Comparison of ENCODE assay signal across 26 mouse cellular contexts in the genomic region with DNA sequence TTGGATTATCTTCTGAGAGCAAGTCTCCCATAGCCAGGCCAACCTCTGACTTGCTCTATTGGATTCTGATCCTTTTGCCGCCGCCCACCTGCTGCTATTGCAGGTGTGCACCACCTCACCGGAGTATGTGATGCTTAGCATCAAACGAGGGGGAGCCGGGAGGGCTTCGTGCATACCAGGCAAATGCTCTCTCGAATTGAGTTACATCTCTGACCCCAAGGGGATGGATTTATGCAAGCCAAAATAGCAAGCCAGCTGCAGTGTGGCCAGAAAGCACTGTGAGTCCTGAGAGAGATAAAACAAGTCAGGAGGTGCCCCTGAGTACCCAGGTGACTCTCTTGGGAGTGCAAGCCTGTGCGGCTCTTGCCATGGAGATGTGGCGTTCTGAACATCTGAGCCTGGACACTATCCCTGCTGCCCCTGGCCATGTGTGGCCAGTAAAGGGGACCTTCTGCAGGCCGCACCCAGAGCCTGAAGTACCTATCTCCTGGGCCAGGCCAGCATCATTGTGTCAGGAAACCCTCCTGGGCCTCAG. TPM values are rescaled to one million over a fixed set of nuclear protein-coding genes. Genes with fewer than 3 reads are reported as not detected.
DNase-seq lines count a peak whose midpoint lies in the region; ATAC-seq and TF ChIP-seq lines count a peak whose summit lies in the region.
"Had no signal": no experiment of that assay in that cellular context is flagged by ENCODE, and none has a peak within 500 bp of the region (broad histone marks: within the 10 kb centered on the region; RNA-seq: fewer than 3 reads in every experiment).

No protein-coding gene starts in this region.

- TF ChIP-seq EP300 in heart, adult 2 months (IDR thresholded peaks at IDR 0.05; ENCODE audit: insufficient read depth, low read depth, low read length) = no peak

- no peaks in the 10 kb centered on the region for H3K79me2 ChIP-seq in heart, adult 2 months (replicated peaks; ENCODE audit: control insufficient read depth, insufficient read depth, low read length)

- H3K27me3 ChIP-seq in heart, adult 2 months (ENCODE audit: control insufficient read depth, insufficient read depth, low read length) = no peaks in the 10 kb centered on the region
- no peaks in the 10 kb centered on the region for H3K27me3 ChIP-seq in limb, embryonic 12.5 days
- no peaks in the 10 kb centered on the region for H3K27me3 ChIP-seq in limb, embryonic 10.5 days (ENCODE audit: low read depth, poor library complexity, severe bottlenecking)
- H3K27me3 ChIP-seq in stomach, embryonic 16.5 days (ENCODE audit: control insufficient read depth, insufficient read depth, low read length) = no peaks in the 10 kb centered on the region
- H3K27me3 ChIP-seq: forebrain, embryonic 15.5 days had no signal

- no peaks in the 10 kb centered on the region for H3K9me3 ChIP-seq in limb, embryonic 12.5 days
- H3K9me3 ChIP-seq in limb, embryonic 10.5 days (replicated peaks) = no peaks in the 10 kb centered on the region
- H3K9me3 ChIP-seq in stomach, embryonic 16.5 days (replicated peaks; ENCODE audit: control insufficient read depth, low read length) = no peaks in the 10 kb centered on the region
- H3K9me3 ChIP-seq: forebrain, embryonic 15.5 days had no signal

- H3K27ac ChIP-seq in heart, adult 2 months = no peak overlapping the region
- H3K27ac ChIP-seq in limb, embryonic 12.5 days = no peak overlapping the region
- H3K27ac ChIP-seq in limb, embryonic 10.5 days = no peak overlapping the region
- H3K27ac ChIP-seq in stomach, embryonic 16.5 days (ENCODE audit: low read length) = peak overlapping the region; percentile 69; the same call in 1 of the 2 replicates
- H3K27ac ChIP-seq: forebrain, embryonic 15.5 days; hindbrain, embryonic 14.5 days had no signal

- ATAC-seq in limb, embryonic 12.5 days (ENCODE audit: insufficient number of reproducible peaks, insufficient read depth, low FRiP score, low TSS enrichment, low read depth) = no peak
- ATAC-seq in stomach, embryonic 16.5 days (ENCODE audit: insufficient read depth, low FRiP score) = no peak
- ATAC-seq: activated CD4-positive, CD25-positive, alpha-beta regulatory T cell, adult 4 months; CD4-positive, CD25-positive, alpha-beta regulatory T cell, adult 4 months; forebrain, embryonic 15.5 days had no signal

- no peak for TF ChIP-seq POLR2A in heart, adult 2 months (IDR thresholded peaks at IDR 0.05; ENCODE audit: insufficient read depth, low read depth, low read length)

- intact Hi-C loops in heart, adult 2 months (cut with DNase I) = loop anchor here (5.0 kb wide), 1 partner anchor 32 kb away; no protein-coding TSS in a partner anchor

- peaks cover 2% of the 10 kb centered on the region for H3K36me3 ChIP-seq in heart, adult 2 months (ENCODE audit: control insufficient read depth, insufficient read depth, low read length)
- H3K36me3 ChIP-seq in limb, embryonic 12.5 days = peaks cover 43% of the 10 kb centered on the region
- H3K36me3 ChIP-seq in limb, embryonic 10.5 days = peaks cover 59% of the 10 kb centered on the region
- H3K36me3 ChIP-seq in stomach, embryonic 16.5 days (ENCODE audit: control insufficient read depth, insufficient read depth, low read length) = peaks cover 5% of the 10 kb centered on the region

- no peak overlapping the region for H3K4me3 ChIP-seq in heart, adult 2 months
- H3K4me3 ChIP-seq in limb, embryonic 12.5 days (replicated peaks) = no peak overlapping the region
- H3K4me3 ChIP-seq in limb, embryonic 10.5 days = no peak overlapping the region
- H3K4me3 ChIP-seq in stomach, embryonic 16.5 days (replicated peaks; ENCODE audit: low read length) = no peak overlapping the region
- H3K4me3 ChIP-seq: forebrain, embryonic 15.5 days had no signal

- WGBS in heart, adult 2 months = 80% methylated on average over 10 of the region's 10 CpGs
- 78% methylated on average over 10 of the region's 10 CpGs for WGBS in limb, embryonic 12.5 days
- WGBS in limb, embryonic 10.5 days = 82% methylated on average over 10 of the region's 10 CpGs
- 83% methylated on average over 10 of the region's 10 CpGs for WGBS in stomach, embryonic 16.5 days

- no peak overlapping the region for H3K4me2 ChIP-seq in limb, embryonic 12.5 days
- H3K4me2 ChIP-seq in stomach, embryonic 16.5 days (ENCODE audit: low read depth, low read length) = no peak overlapping the region
- H3K4me2 ChIP-seq: forebrain, embryonic 15.5 days; heart, embryonic 11.5 days; hindbrain, embryonic 14.5 days had no signal

- DNase-seq in heart, adult 11 months = peak; percentile 93
- DNase-seq in heart, adult 2 months = no peak
- no peak for DNase-seq in limb, embryonic 10.5 days (ENCODE audit: low spot score)
- no peak for DNase-seq in frontal cortex, postnatal 36 days (ENCODE audit: low spot score in 2 of 2)
- DNase-seq: adrenal gland, adult 8-10 months; adrenal gland, postnatal 25 days; cerebellum, adult 18-20 months; cerebellum, adult 9-10 months; cerebellum, postnatal 14 days; gastrocnemius, postnatal 14 days; heart, postnatal 10 days; heart, postnatal 4 days; kidney, adult 18-20 months had no signal

- TF ChIP-seq CTCF in heart, adult 2 months (IDR thresholded peaks at IDR 0.05) = no peak

- peaks cover 12% of the 10 kb centered on the region for H3K4me1 ChIP-seq in heart, adult 2 months (ENCODE audit: control insufficient read depth, insufficient read depth, low read length)
- H3K4me1 ChIP-seq in limb, embryonic 12.5 days (replicated peaks) = peaks cover 28% of the 10 kb centered on the region
- peaks cover 30% of the 10 kb centered on the region for H3K4me1 ChIP-seq in limb, embryonic 10.5 days
- H3K4me1 ChIP-seq in stomach, embryonic 16.5 days (ENCODE audit: control insufficient read depth, insufficient read depth, low read length) = peaks cover 9% of the 10 kb centered on the region

- no peak overlapping the region for H3K9ac ChIP-seq in heart, adult 2 months (ENCODE audit: low read depth, low read length)
- 0 out of 2 replicates have a peak overlapping the region, but pooled peaks have one; percentile 12 for H3K9ac ChIP-seq in limb, embryonic 12.5 days (replicated peaks)
- no peak overlapping the region for H3K9ac ChIP-seq in stomach, embryonic 16.5 days (ENCODE audit: low read length)
- H3K9ac ChIP-seq: forebrain, embryonic 15.5 days; hindbrain, embryonic 14.5 days had no signal

RNA-seq across cellular contexts. Expression of a gene that starts 24.6 kb away (rescaled TPM):
- 10 to 100 TPM; 13.6 to 19.3 TPM for total RNA-seq in heart, adult 2 months (2021)
- 18.5 and 27.3 TPM in 2 replicates for polyA plus RNA-seq in heart, adult 2 months (2012; rRNA removed)
- polyA plus RNA-seq in limb, embryonic 12.5 days (2016; fragmentation: Nextera tagmentation; extraction: Ambion mirVana) = 47.9 and 52.5 TPM in 2 replicates
- 54.1 and 62.5 TPM in 2 replicates for polyA plus RNA-seq in limb, embryonic 10.5 days (2016; fragmentation: Nextera tagmentation; extraction: Ambion mirVana)
- polyA plus RNA-seq in stomach, embryonic 16.5 days (2015; fragmentation: Nextera tagmentation; extraction: Ambion mirVana) = 44.1 and 46.0 TPM in 2 replicates

RNA-seq across cellular contexts. Expression of a gene that starts 49.8 kb away (rescaled TPM):
- total RNA-seq in heart, adult 2 months (2021) = 10 to 100 TPM; 63.0 to 77.4 TPM
- 76.7 and 93.6 TPM in 2 replicates for polyA plus RNA-seq in heart, adult 2 months (2012; rRNA removed)
- polyA plus RNA-seq in limb, embryonic 12.5 days (2016; fragmentation: Nextera tagmentation; extraction: Ambion mirVana) = 114 and 120 TPM in 2 replicates
- polyA plus RNA-seq in limb, embryonic 10.5 days (2016; fragmentation: Nextera tagmentation; extraction: Ambion mirVana) = 166 and 179 TPM in 2 replicates
- 136 and 177 TPM in 2 replicates for polyA plus RNA-seq in stomach, embryonic 16.5 days (2015; fragmentation: Nextera tagmentation; extraction: Ambion mirVana)

RNA-seq across cellular contexts. Expression of a gene that starts 58.5 kb away (rescaled TPM):
- not detected for total RNA-seq in heart, adult 2 months (2021)
- polyA plus RNA-seq in heart, adult 2 months (2012; rRNA removed) = 0.20 TPM in 1 of 2 replicates, not detected in the other
- 0.17 TPM in 1 of 2 replicates, not detected in the other for polyA plus RNA-seq in limb, embryonic 12.5 days (2016; fragmentation: Nextera tagmentation; extraction: Ambion mirVana)
- not detected in 2 replicates for polyA plus RNA-seq in limb, embryonic 10.5 days (2016; fragmentation: Nextera tagmentation; extraction: Ambion mirVana)
- 0.27 TPM in 1 of 2 replicates, not detected in the other for polyA plus RNA-seq in stomach, embryonic 16.5 days (2015; fragmentation: Nextera tagmentation; extraction: Ambion mirVana)
- total RNA-seq: ES-E14; gastrocnemius, adult 18-20 months; gastrocnemius, postnatal 14 days; heart, adult 8-10 months; heart, postnatal 10 days; heart, postnatal 4 days had no signal
- polyA plus RNA-seq: C2C12; forebrain, embryonic 11.5 days; intestine, embryonic 14.5 days had no signal

RNA-seq across cellular contexts. Expression of a gene that starts 58.6 kb away (rescaled TPM):
- total RNA-seq in heart, adult 2 months (2021) = 1,000 to 10,000 TPM; 1,645 to 1,928 TPM
- 2,909 and 3,459 TPM in 2 replicates for polyA plus RNA-seq in heart, adult 2 months (2012; rRNA removed)
- 478 and 499 TPM in 2 replicates for polyA plus RNA-seq in limb, embryonic 12.5 days (2016; fragmentation: Nextera tagmentation; extraction: Ambion mirVana)
- polyA plus RNA-seq in limb, embryonic 10.5 days (2016; fragmentation: Nextera tagmentation; extraction: Ambion mirVana) = 600 and 631 TPM in 2 replicates
- polyA plus RNA-seq in stomach, embryonic 16.5 days (2015; fragmentation: Nextera tagmentation; extraction: Ambion mirVana) = 547 and 553 TPM in 2 replicates
